Mouse (Mus musculus): Measurements from ENCODE around the gene Cln5. TPM values are rescaled to one million over a fixed set of nuclear protein-coding genes. Genes with fewer than 3 reads are reported as not detected.

Gene Cln5
- polyA plus RNA-seq, 2 experiments, result 20.6 to 34.2 TPM

GRCm38 (mm10) chr14:103114994-103115670 lies 45.1 kb downstream of the Cln5 start:
- Histone ChIP-seq H3K4me3 (replicated peaks; ENCODE audit: low read length) (no peak overlapping the region), H3K27ac (replicated peaks; ENCODE audit: low read depth, low read length) (no peak overlapping the region), H3K27me3 (ENCODE audit: control insufficient read depth, insufficient read depth, low read length) (no peaks in the 10 kb centered on the region), H3K4me1 (ENCODE audit: control insufficient read depth, insufficient read depth, low read length) (no peaks in the 10 kb centered on the region), H3K4me2 (replicated peaks; ENCODE audit: low read depth, low read length, severe bottlenecking) (no peak overlapping the region), H3K9ac (ENCODE audit: low read depth, low read length, severe bottlenecking) (no peak overlapping the region), H3K36me3 (ENCODE audit: control insufficient read depth, insufficient read depth, low read length) (peaks cover 67% of the 10 kb centered on the region), H3K9me3 (ENCODE audit: control insufficient read depth, low read length) (no peaks in the 10 kb centered on the region)
- DNase-seq (ENCODE audit: low spot score) (no peak), ATAC-seq (ENCODE audit: low FRiP score, low read depth) (no peak)
- no peak for TF ChIP-seq POLR2A (IDR thresholded peaks at IDR 0.05; ENCODE audit: borderline replicate concordance, extremely low read depth, insufficient read depth, insufficient read length)
- 98% methylated on average over 3 of the region's 3 CpGs for WGBS

DNA sequence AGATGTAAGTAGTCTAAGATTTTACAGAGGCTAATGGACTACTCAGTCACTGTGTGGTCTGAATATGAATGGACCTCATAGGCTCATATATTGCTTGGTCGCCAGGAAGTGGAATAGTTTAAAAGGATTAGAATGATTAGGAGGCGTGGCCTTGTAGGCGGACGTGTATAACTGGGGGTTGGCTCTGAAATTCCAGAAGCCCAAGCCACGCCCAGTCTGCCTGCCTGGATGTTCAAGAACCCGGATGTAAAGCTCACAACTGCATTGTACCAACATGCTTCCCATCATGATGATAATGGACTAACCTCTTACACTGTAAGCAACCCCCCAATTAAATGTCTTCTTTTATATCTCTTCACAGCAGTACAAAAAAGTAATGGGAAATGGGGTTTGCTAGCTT lies 55.7 kb downstream of the Cln5 start:
- no peak overlapping the region for H3K9ac ChIP-seq (ENCODE audit: low read depth, low read length, severe bottlenecking)
- no peak for TF ChIP-seq POLR2A (IDR thresholded peaks at IDR 0.05; ENCODE audit: borderline replicate concordance, extremely low read depth, insufficient read depth, insufficient read length)
- H3K36me3 ChIP-seq (ENCODE audit: control insufficient read depth, insufficient read depth, low read length), result peaks cover 75% of the 10 kb centered on the region
- H3K27ac ChIP-seq (replicated peaks; ENCODE audit: low read depth, low read length), result no peak overlapping the region
- H3K4me3 ChIP-seq (replicated peaks; ENCODE audit: low read length), result no peak overlapping the region
- ATAC-seq (ENCODE audit: low FRiP score, low read depth), result no peak
- no peak overlapping the region for H3K4me2 ChIP-seq (replicated peaks; ENCODE audit: low read depth, low read length, severe bottlenecking)
- H3K9me3 ChIP-seq (ENCODE audit: control insufficient read depth, low read length), result no peaks in the 10 kb centered on the region
- no peak for DNase-seq (ENCODE audit: low spot score)
- H3K27me3 ChIP-seq (ENCODE audit: control insufficient read depth, insufficient read depth, low read length), result no peaks in the 10 kb centered on the region
- 84% methylated on average over 6 of the region's 6 CpGs for WGBS
- H3K4me1 ChIP-seq (ENCODE audit: control insufficient read depth, insufficient read depth, low read length), result no peaks in the 10 kb centered on the region

Other genes starting within 250 kb of the Cln5 start
- gene Kctd12, start 87.6 kb upstream of the Cln5 start, polyA plus RNA-seq (2012; rRNA removed), result 114 and 148 TPM in 2 replicates
- gene Kctd12, start 87.6 kb upstream of the Cln5 start, polyA plus RNA-seq (2014; fragmentation: Nextera tagmentation; extraction: Ambion mirVana), result 81.4 and 84.3 TPM in 2 replicates
- gene Acod1, start 23.2 kb upstream of the Cln5 start, polyA plus RNA-seq (2012; rRNA removed), result 0.03 and 0.06 TPM in 2 replicates
- gene Acod1, start 23.2 kb upstream of the Cln5 start, polyA plus RNA-seq (2014; fragmentation: Nextera tagmentation; extraction: Ambion mirVana), result not detected in 2 replicates
- 84.7 and 98.3 TPM in 2 replicates for gene Fbxl3, start 29.4 kb downstream of the Cln5 start, polyA plus RNA-seq (2012; rRNA removed)
- 39.2 and 39.3 TPM in 2 replicates for gene Fbxl3, start 29.4 kb downstream of the Cln5 start, polyA plus RNA-seq (2014; fragmentation: Nextera tagmentation; extraction: Ambion mirVana)

Measured in limb, embryonic 14.5 days (tissue).